26 mouse cellular contexts compared by ENCODE assay signal in genomic region chr8:8244599-8244998, GRCm38 (mm10).
DNase-seq lines count a peak whose midpoint lies in the region; ATAC-seq and TF ChIP-seq lines count a peak whose summit lies in the region.
"Had no signal": no experiment of that assay in that cellular context is flagged by ENCODE, and none has a peak within 500 bp of the region (broad histone marks: within the 10 kb centered on the region; RNA-seq: fewer than 3 reads in every experiment).

No protein-coding gene starts in this region.

- peak; percentile 48; the same call in 1 of the 2 replicates for ATAC-seq in intestine, embryonic 14.5 days (replicated peaks; ENCODE audit: low FRiP score, low TSS enrichment, low read depth)
- ATAC-seq in intestine, embryonic 16.5 days, result peak; percentile 82
- no peak for ATAC-seq in megakaryocyte, adult 5-6 weeks (ENCODE audit: poor library complexity, severe bottlenecking)
- ATAC-seq: activated CD4-positive, CD25-positive, alpha-beta regulatory T cell, adult 4 months; CD4-positive, CD25-positive, alpha-beta regulatory T cell, adult 4 months; forebrain, embryonic 14.5 days; forebrain, embryonic 16.5 days; Patski had no signal

- H3K4me1 ChIP-seq in intestine, embryonic 14.5 days (replicated peaks; ENCODE audit: control insufficient read depth, insufficient read depth, low read length), result peaks cover 6% of the 10 kb centered on the region; the same call in 1 of the 2 replicates
- H3K4me1 ChIP-seq in intestine, embryonic 16.5 days (ENCODE audit: control insufficient read depth, insufficient read depth, low read length), result no peaks in the 10 kb centered on the region; the same call in 1 of the 2 replicates
- H3K4me1 ChIP-seq in small intestine, adult 2 months (ENCODE audit: control insufficient read depth, insufficient read depth, insufficient read length, low read length), result peaks cover 11% of the 10 kb centered on the region
- peaks cover 35% of the 10 kb centered on the region for H3K4me1 ChIP-seq in embryonic facial prominence, embryonic 10.5 days

- 71% methylated on average over 1 of the region's 1 CpGs for WGBS in intestine, embryonic 14.5 days
- WGBS in intestine, embryonic 16.5 days, result 39% methylated on average over 1 of the region's 1 CpGs
- 29% methylated on average over 1 of the region's 1 CpGs for WGBS in small intestine, adult 2 months
- WGBS in embryonic facial prominence, embryonic 10.5 days, result 94% methylated on average over 1 of the region's 1 CpGs

- no peak overlapping the region for H3K4me2 ChIP-seq in intestine, embryonic 14.5 days (ENCODE audit: low read length)
- H3K4me2 ChIP-seq in intestine, embryonic 16.5 days (ENCODE audit: low read depth, low read length), result no peak overlapping the region
- H3K4me2 ChIP-seq: embryonic facial prominence, embryonic 13.5 days; embryonic facial prominence, embryonic 15.5 days; forebrain, embryonic 12.5 days had no signal

- no peak overlapping the region for H3K4me3 ChIP-seq in intestine, embryonic 14.5 days (ENCODE audit: low read depth, low read length)
- no peak overlapping the region for H3K4me3 ChIP-seq in intestine, embryonic 16.5 days (ENCODE audit: low read length)
- no peak overlapping the region for H3K4me3 ChIP-seq in small intestine, adult 2 months (ENCODE audit: low read depth, low read length)
- H3K4me3 ChIP-seq in embryonic facial prominence, embryonic 10.5 days, result no peak overlapping the region
- H3K4me3 ChIP-seq: embryonic facial prominence, embryonic 13.5 days; embryonic facial prominence, embryonic 15.5 days; erythroblast, embryonic 14.5 days; forebrain, embryonic 10.5 days; forebrain, embryonic 12.5 days had no signal

- H3K9ac ChIP-seq in intestine, embryonic 14.5 days (ENCODE audit: low read length), result no peak overlapping the region
- H3K9ac ChIP-seq in intestine, embryonic 16.5 days (ENCODE audit: low read depth, low read length), result no peak overlapping the region
- H3K9ac ChIP-seq: embryonic facial prominence, embryonic 13.5 days; embryonic facial prominence, embryonic 15.5 days; forebrain, embryonic 12.5 days had no signal

- DNase-seq in intestine, embryonic 14.5 days (ENCODE audit: low spot score), result no peak
- no peak for DNase-seq in embryonic facial prominence, embryonic 10.5 days (ENCODE audit: low spot score)
- DNase-seq: adrenal gland, adult 8-10 months; adrenal gland, postnatal 14 days; adrenal gland, postnatal 36 days; B cell, adult 2 months; cerebellum, adult 11-12 months; cerebellum, adult 2 months; cerebellum, adult 9-10 months; cerebellum, postnatal 10 days; cerebellum, postnatal 25 days had no signal

- H3K27me3 ChIP-seq in intestine, embryonic 14.5 days (replicated peaks; ENCODE audit: control insufficient read depth, insufficient read depth, low read length), result no peaks in the 10 kb centered on the region
- no peaks in the 10 kb centered on the region for H3K27me3 ChIP-seq in intestine, embryonic 16.5 days (replicated peaks; ENCODE audit: control insufficient read depth, insufficient read depth, low read length)
- no peaks in the 10 kb centered on the region for H3K27me3 ChIP-seq in small intestine, adult 2 months (ENCODE audit: control insufficient read depth, insufficient read depth, low read length)
- no peaks in the 10 kb centered on the region for H3K27me3 ChIP-seq in embryonic facial prominence, embryonic 10.5 days (replicated peaks; ENCODE audit: low read depth, poor library complexity, severe bottlenecking)
- H3K27me3 ChIP-seq: CH12.LX; embryonic facial prominence, embryonic 13.5 days; embryonic facial prominence, embryonic 15.5 days; Patski had no signal

- no peaks in the 10 kb centered on the region for H3K9me3 ChIP-seq in intestine, embryonic 14.5 days (ENCODE audit: control insufficient read depth, low read length)
- H3K9me3 ChIP-seq in intestine, embryonic 16.5 days (ENCODE audit: control insufficient read depth, low read length), result no peaks in the 10 kb centered on the region
- H3K9me3 ChIP-seq in embryonic facial prominence, embryonic 10.5 days, result no peaks in the 10 kb centered on the region
- H3K9me3 ChIP-seq: embryonic facial prominence, embryonic 13.5 days; embryonic facial prominence, embryonic 15.5 days; forebrain, embryonic 10.5 days; forebrain, embryonic 12.5 days; G1E had no signal

- H3K36me3 ChIP-seq in intestine, embryonic 14.5 days (ENCODE audit: control insufficient read depth, insufficient read depth, low read length), result no peaks in the 10 kb centered on the region
- no peaks in the 10 kb centered on the region for H3K36me3 ChIP-seq in intestine, embryonic 16.5 days (ENCODE audit: control insufficient read depth, insufficient read depth, low read length)
- H3K36me3 ChIP-seq in small intestine, adult 2 months (ENCODE audit: control insufficient read depth, insufficient read depth, low read length), result no peaks in the 10 kb centered on the region
- H3K36me3 ChIP-seq in embryonic facial prominence, embryonic 10.5 days (replicated peaks), result no peaks in the 10 kb centered on the region
- H3K36me3 ChIP-seq: embryonic facial prominence, embryonic 13.5 days; embryonic facial prominence, embryonic 15.5 days; forebrain, embryonic 10.5 days; forebrain, embryonic 12.5 days; G1E had no signal

- no peak for TF ChIP-seq POLR2A in small intestine, adult 2 months (IDR thresholded peaks at IDR 0.05; ENCODE audit: low read depth, low read length)

- H3K27ac ChIP-seq in intestine, embryonic 14.5 days (ENCODE audit: low read depth), result no peak overlapping the region
- no peak overlapping the region for H3K27ac ChIP-seq in intestine, embryonic 16.5 days (ENCODE audit: low read length)
- H3K27ac ChIP-seq in small intestine, adult 2 months (ENCODE audit: insufficient read depth, low read depth, low read length), result peak overlapping the region; percentile 41; the same call in 1 of the 2 replicates
- no peak overlapping the region for H3K27ac ChIP-seq in embryonic facial prominence, embryonic 10.5 days (replicated peaks)
- H3K27ac ChIP-seq: embryonic facial prominence, embryonic 13.5 days; embryonic facial prominence, embryonic 15.5 days; forebrain, embryonic 10.5 days; forebrain, embryonic 12.5 days had no signal

- no peak for TF ChIP-seq CTCF in small intestine, adult 2 months (IDR thresholded peaks at IDR 0.05; ENCODE audit: extremely low read depth, insufficient read length, insufficient replicate concordance, low read depth, low read length)
